Mouse (Mus musculus): ENCODE measurements at regions not wholly inside any gene's neighbourhood (a gene's known extent, or its start where the extent isn't known, plus 50 kb on each side); places are given as distances from the start of the nearest gene placed in this dataset.

DNA sequence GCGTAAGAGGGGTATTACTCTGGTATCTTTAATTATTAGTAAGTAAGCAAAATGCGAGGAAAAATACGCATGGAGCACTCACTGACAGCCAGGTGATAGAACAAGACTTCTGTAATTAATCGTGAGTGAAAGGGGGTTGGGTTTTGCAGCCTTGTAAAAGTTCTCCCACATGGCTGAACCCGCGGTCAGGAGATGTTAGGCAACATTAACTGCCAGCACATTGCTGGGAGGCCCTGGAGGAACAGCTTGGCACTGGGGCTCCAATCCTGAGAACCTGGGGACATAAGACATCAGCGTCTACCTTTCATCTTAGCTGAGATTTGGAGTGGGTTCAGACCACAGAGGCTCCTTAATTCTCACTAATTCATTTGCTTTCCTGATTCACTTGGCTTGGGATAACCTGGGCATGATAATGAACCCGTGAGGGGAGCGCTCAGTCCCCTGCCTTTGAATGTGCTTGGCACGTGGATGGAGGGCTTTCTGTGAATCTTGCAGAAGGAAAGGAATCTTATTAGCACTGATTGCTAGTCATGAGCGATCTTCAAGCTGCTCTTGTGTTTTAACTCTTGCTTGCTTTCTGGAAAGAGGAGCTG, 241.3 kb downstream of the Fign start:
- H3K4me2 ChIP-seq (ENCODE audit: low read length) = 0 out of 2 replicates have a peak overlapping the region, but pooled peaks have one; percentile 2
- DNase-seq (ENCODE audit: low spot score) (peak; percentile 64), ATAC-seq (peak; percentile 53; the same call in 1 of the 2 replicates)
- H3K36me3 ChIP-seq (ENCODE audit: control insufficient read depth, insufficient read depth, low read length) = no peaks in the 10 kb centered on the region
- no peak overlapping the region for H3K9ac ChIP-seq (ENCODE audit: low read length)
- peaks cover 19% of the 10 kb centered on the region for H3K4me1 ChIP-seq (ENCODE audit: control insufficient read depth, insufficient read depth, low read length)
- no peak overlapping the region for H3K27ac ChIP-seq (ENCODE audit: low read depth, low read length)
- no peaks in the 10 kb centered on the region for H3K9me3 ChIP-seq (replicated peaks; ENCODE audit: control insufficient read depth, low read length)
- 24% methylated on average over 11 of the region's 11 CpGs for WGBS
- no peaks in the 10 kb centered on the region for H3K27me3 ChIP-seq (replicated peaks; ENCODE audit: control insufficient read depth, insufficient read depth, low read length)
- no peak overlapping the region for H3K4me3 ChIP-seq (ENCODE audit: low read depth, low read length)

DNA sequence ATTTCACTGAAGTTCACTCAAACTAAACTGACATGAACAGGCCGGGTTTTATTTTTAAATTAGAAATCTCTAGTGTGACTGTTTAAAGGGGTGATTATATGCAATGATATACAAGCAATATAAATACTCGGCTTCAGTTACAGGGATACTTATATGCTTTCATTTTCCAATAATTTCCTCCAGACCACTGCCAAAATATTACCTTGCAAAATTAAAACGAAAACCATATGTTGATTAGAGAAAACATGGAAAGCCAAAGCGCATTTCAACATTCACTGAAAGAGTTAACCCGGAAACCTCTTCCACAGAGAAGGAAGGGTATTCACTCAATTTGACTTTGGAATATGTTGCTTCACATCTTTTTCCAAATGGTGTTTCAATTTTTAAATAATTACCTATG, 242.4 kb downstream of the Fign start:
- ATAC-seq (no peak), DNase-seq (ENCODE audit: low spot score) (no peak)
- H3K9ac ChIP-seq (ENCODE audit: low read length) = no peak overlapping the region
- no peaks in the 10 kb centered on the region for H3K9me3 ChIP-seq (replicated peaks; ENCODE audit: control insufficient read depth, low read length)
- H3K4me1 ChIP-seq (ENCODE audit: control insufficient read depth, insufficient read depth, low read length) = peaks cover 19% of the 10 kb centered on the region
- WGBS = 89% methylated on average over 5 of the region's 5 CpGs
- H3K27me3 ChIP-seq (replicated peaks; ENCODE audit: control insufficient read depth, insufficient read depth, low read length) = no peaks in the 10 kb centered on the region
- no peak overlapping the region for H3K27ac ChIP-seq (ENCODE audit: low read depth, low read length)
- no peak overlapping the region for H3K4me2 ChIP-seq (ENCODE audit: low read length)
- H3K4me3 ChIP-seq (ENCODE audit: low read depth, low read length) = no peak overlapping the region
- H3K36me3 ChIP-seq (ENCODE audit: control insufficient read depth, insufficient read depth, low read length) = no peaks in the 10 kb centered on the region

DNA sequence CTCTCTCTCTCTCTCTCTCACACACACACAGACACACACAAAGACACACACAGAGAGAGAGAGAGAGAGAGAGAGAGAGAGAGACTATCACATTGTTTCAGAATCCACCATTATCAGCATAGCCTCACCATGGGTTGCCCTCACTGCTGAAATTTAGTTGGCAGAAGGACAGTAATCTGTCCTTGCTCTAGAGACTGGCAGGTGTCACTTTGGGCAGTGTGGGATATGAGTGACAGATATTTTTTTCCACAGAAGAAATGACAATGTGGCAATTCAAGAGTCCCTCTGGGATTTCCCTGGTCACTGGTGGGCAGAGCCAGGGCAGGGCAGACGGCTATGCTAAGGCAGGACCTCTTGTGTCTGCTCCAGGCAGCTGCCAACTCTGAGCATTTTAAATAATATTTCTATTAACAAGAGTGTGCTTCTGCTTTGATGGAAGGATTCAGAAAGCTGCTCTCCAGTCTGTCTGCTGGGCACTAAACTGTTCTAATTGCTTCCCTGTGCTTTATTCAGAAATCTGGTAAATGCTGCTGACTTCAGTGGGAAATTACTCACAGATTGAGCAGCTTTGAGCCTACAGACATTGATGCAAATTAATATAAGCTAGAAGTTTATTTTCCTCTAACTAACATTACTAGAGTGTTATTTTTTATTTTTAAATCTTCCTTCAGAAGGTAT, 243.5 kb downstream of the Fign start:
- no peak for DNase-seq (ENCODE audit: low spot score)
- Histone ChIP-seq H3K36me3 (ENCODE audit: control insufficient read depth, insufficient read depth, low read length) (no peaks in the 10 kb centered on the region), H3K4me1 (ENCODE audit: control insufficient read depth, insufficient read depth, low read length) (peaks cover 19% of the 10 kb centered on the region), H3K9me3 (replicated peaks; ENCODE audit: control insufficient read depth, low read length) (no peaks in the 10 kb centered on the region), H3K4me2 (ENCODE audit: low read length) (no peak overlapping the region), H3K27ac (ENCODE audit: low read depth, low read length) (no peak overlapping the region), H3K9ac (ENCODE audit: low read length) (no peak overlapping the region), H3K27me3 (replicated peaks; ENCODE audit: control insufficient read depth, insufficient read depth, low read length) (peaks cover under 1% of the 10 kb centered on the region; the same call in 1 of the 2 replicates), H3K4me3 (ENCODE audit: low read depth, low read length) (no peak overlapping the region)
- 31% methylated on average over 1 of the region's 1 CpGs for WGBS
- peak; percentile 24 for ATAC-seq

- peaks cover 19% of the 10 kb centered on the region for H3K4me1 ChIP-seq (ENCODE audit: control insufficient read depth, insufficient read depth, low read length)
- WGBS = 13% methylated on average over 10 of the region's 10 CpGs
- peaks cover 2% of the 10 kb centered on the region; the same call in 1 of the 2 replicates for H3K27me3 ChIP-seq (replicated peaks; ENCODE audit: control insufficient read depth, insufficient read depth, low read length)
- H3K9ac ChIP-seq (ENCODE audit: low read length) = no peak overlapping the region
- no peak overlapping the region for H3K4me3 ChIP-seq (ENCODE audit: low read depth, low read length)
- ATAC-seq = 0 out of 2 replicates have a peak, but pooled peaks have one; percentile 11
- peak; percentile 41 for DNase-seq (ENCODE audit: low spot score)
- H3K36me3 ChIP-seq (ENCODE audit: control insufficient read depth, insufficient read depth, low read length) = no peaks in the 10 kb centered on the region
- H3K9me3 ChIP-seq (replicated peaks; ENCODE audit: control insufficient read depth, low read length) = no peaks in the 10 kb centered on the region
- no peak overlapping the region for H3K4me2 ChIP-seq (ENCODE audit: low read length)
- H3K27ac ChIP-seq (ENCODE audit: low read depth, low read length) = no peak overlapping the region
These were observed 244.6 kb downstream of the Fign start for GRCm38 (mm10) chr2:63853226-63853625.

- H3K9me3 ChIP-seq (replicated peaks; ENCODE audit: control insufficient read depth, low read length) = no peaks in the 10 kb centered on the region
- ATAC-seq = peak; percentile 60
These were observed 245.6 kb downstream of the Fign start for GRCm38 (mm10) chr2:63852287-63852686.

DNA sequence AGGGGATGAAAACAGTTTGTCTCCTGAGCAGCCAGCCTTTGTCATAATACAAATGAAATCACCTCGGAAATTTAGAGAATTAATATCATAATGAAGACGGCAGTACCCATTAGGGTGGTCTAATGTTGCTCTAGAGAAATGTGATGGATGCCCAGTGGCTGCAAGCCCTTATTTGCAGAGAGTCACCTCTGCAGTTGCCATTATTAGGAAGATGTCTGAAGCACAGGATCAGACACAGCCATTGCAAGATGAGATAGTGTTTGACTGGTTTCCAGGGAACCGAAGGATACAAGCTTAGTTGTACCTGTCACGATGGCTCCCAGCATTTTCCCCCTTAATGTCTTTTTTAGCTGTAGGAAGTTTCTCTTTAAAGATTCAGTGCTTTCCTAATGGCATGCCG, 247.8 kb downstream of the Fign start:
- Histone ChIP-seq H3K4me2 (ENCODE audit: low read length) (no peak overlapping the region), H3K9me3 (replicated peaks; ENCODE audit: control insufficient read depth, low read length) (peaks cover 2% of the 10 kb centered on the region; the same call in 1 of the 2 replicates), H3K36me3 (ENCODE audit: control insufficient read depth, insufficient read depth, low read length) (no peaks in the 10 kb centered on the region), H3K27me3 (replicated peaks; ENCODE audit: control insufficient read depth, insufficient read depth, low read length) (peaks cover 2% of the 10 kb centered on the region; the same call in 1 of the 2 replicates), H3K4me1 (ENCODE audit: control insufficient read depth, insufficient read depth, low read length) (peaks cover 15% of the 10 kb centered on the region), H3K9ac (ENCODE audit: low read length) (no peak overlapping the region), H3K27ac (ENCODE audit: low read depth, low read length) (no peak overlapping the region), H3K4me3 (ENCODE audit: low read depth, low read length) (no peak overlapping the region)
- WGBS = 89% methylated on average over 5 of the region's 5 CpGs
- DNase-seq (ENCODE audit: low spot score) = no peak
- no peak for ATAC-seq

More at GRCm38 (mm10) chr2:63852287-63852686, 245.6 kb downstream of the Fign start:
- H3K9ac ChIP-seq (ENCODE audit: low read length) = no peak overlapping the region
- no peak overlapping the region for H3K4me2 ChIP-seq (ENCODE audit: low read length)
- 12% methylated on average over 6 of the region's 6 CpGs for WGBS
- H3K27me3 ChIP-seq (replicated peaks; ENCODE audit: control insufficient read depth, insufficient read depth, low read length) = peaks cover 2% of the 10 kb centered on the region; the same call in 1 of the 2 replicates
- DNase-seq (ENCODE audit: low spot score) = peak; percentile 73
- H3K4me1 ChIP-seq (ENCODE audit: control insufficient read depth, insufficient read depth, low read length) = peaks cover 19% of the 10 kb centered on the region
- H3K27ac ChIP-seq (ENCODE audit: low read depth, low read length) = no peak overlapping the region
- H3K36me3 ChIP-seq (ENCODE audit: control insufficient read depth, insufficient read depth, low read length) = no peaks in the 10 kb centered on the region
- H3K4me3 ChIP-seq (ENCODE audit: low read depth, low read length) = no peak overlapping the region

- Histone ChIP-seq H3K27ac (ENCODE audit: low read depth, low read length) (no peak overlapping the region), H3K4me3 (ENCODE audit: low read depth, low read length) (no peak overlapping the region), H3K9me3 (replicated peaks; ENCODE audit: control insufficient read depth, low read length) (peaks cover 2% of the 10 kb centered on the region; the same call in 1 of the 2 replicates), H3K36me3 (ENCODE audit: control insufficient read depth, insufficient read depth, low read length) (no peaks in the 10 kb centered on the region), H3K27me3 (replicated peaks; ENCODE audit: control insufficient read depth, insufficient read depth, low read length) (peaks cover 2% of the 10 kb centered on the region; the same call in 1 of the 2 replicates), H3K4me2 (ENCODE audit: low read length) (no peak overlapping the region), H3K9ac (ENCODE audit: low read length) (no peak overlapping the region), H3K4me1 (ENCODE audit: control insufficient read depth, insufficient read depth, low read length) (peaks cover 15% of the 10 kb centered on the region)
- WGBS = 83% methylated on average over 6 of the region's 6 CpGs
- DNase-seq (ENCODE audit: low spot score) (no peak), ATAC-seq (no peak)
These were observed 248.4 kb downstream of the Fign start for GRCm38 (mm10) chr2:63849486-63849885.

DNA sequence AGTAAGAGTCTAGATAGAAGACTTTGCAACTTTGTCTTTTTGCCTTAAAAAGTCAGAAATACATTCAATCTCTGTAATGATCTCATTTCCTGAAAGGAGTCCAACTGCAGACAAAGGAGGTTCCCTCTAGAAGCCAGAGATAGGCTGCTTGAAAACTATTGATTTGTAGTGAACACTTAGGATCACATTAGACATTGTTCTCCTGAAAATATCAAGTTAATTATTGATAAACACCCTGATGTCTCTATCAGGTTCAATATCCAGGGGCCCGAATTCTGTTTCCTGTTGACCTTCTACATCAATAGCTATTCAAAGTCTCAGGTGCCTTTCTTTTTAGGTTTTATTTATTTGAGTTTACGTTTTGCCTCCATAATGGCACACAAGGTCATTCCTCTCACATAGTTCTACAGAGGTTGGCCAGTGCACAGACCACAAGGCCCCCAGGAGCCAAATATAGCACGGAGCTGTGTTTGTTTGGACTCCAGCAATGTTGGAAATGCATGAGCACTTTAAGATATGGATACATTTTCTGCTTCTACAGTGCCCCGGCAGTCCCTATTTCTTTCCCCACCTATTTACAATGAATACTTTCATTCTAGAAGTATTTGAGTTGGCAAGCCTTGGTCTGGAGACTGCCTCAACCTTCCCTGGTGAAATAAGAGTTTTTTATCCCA, 265.7 kb downstream of the Fign start:
- Histone ChIP-seq H3K9ac (ENCODE audit: low read length) (no peak overlapping the region), H3K9me3 (replicated peaks; ENCODE audit: control insufficient read depth, low read length) (no peaks in the 10 kb centered on the region), H3K36me3 (ENCODE audit: control insufficient read depth, insufficient read depth, low read length) (no peaks in the 10 kb centered on the region), H3K27ac (ENCODE audit: low read depth, low read length) (no peak overlapping the region), H3K4me2 (ENCODE audit: low read length) (no peak overlapping the region), H3K4me3 (ENCODE audit: low read depth, low read length) (no peak overlapping the region), H3K27me3 (replicated peaks; ENCODE audit: control insufficient read depth, insufficient read depth, low read length) (no peaks in the 10 kb centered on the region), H3K4me1 (ENCODE audit: control insufficient read depth, insufficient read depth, low read length) (no peaks in the 10 kb centered on the region)
- no peak for DNase-seq (ENCODE audit: low spot score)
- no peak for ATAC-seq
- 89% methylated on average over 4 of the region's 4 CpGs for WGBS

All from forebrain, embryonic 14.5 days (tissue).